Mouse (Mus musculus) small intestine, adult 2 months (tissue): ENCODE data around the gene Gm28778.

Experiments used
- CTCF ChIP-seq: fragments of 200-500 bp; IDR thresholded peaks from 2 replicates; pipeline ENCODE4 v1.5.1; 2012; ENCODE audit warnings: low read depth, mild to moderate bottlenecking, control low read depth, inconsistent platforms, low read length, moderate library complexity, mixed read lengths; ENCODE audit not compliant: insufficient replicate concordance, insufficient read length; ENCODE audit errors: extremely low read depth
- POLR2A ChIP-seq: fragments of 200-500 bp; IDR thresholded peaks from 2 replicates; pipeline ENCODE4 v1.6.1; 2012; ENCODE audit warnings: low read depth, mild to moderate bottlenecking, control low read depth, inconsistent platforms, low read length, moderate library complexity

GRCm38 (mm10) chr1:53323254-53323653 is 26.3 kb downstream of the Gm28778 start:
- TF ChIP-seq POLR2A (no peak), CTCF (no peak)
